Mouse (Mus musculus): ENCODE results near the gene Mfap5.

GRCm38 (mm10) chr6:122498661-122499060, 7.0 kb upstream of the Mfap5 start, which contains the start of gene Rimklb:
- TF ChIP-seq CTCF (IDR thresholded peaks at IDR 0.05; ENCODE audit: low read depth, low read length) (no peak), POLR2A (IDR thresholded peaks at IDR 0.05; ENCODE audit: insufficient read depth, low read length) (no peak), EP300 (IDR thresholded peaks at IDR 0.05; ENCODE audit: insufficient read depth, low read depth, low read length) (no peak)
